Mouse (Mus musculus) MEL (cell line): ENCODE measurements at regions not wholly inside any gene's neighbourhood (a gene's known extent, or its start where the extent isn't known, plus 50 kb on each side); places are given as distances from the start of the nearest gene placed in this dataset.

Source experiments
- BHLHE40 ChIP-seq: IDR thresholded peaks from 2 replicates; pipeline ENCODE4 v1.6.1; 2012; ENCODE audit warnings: low read depth, mild to moderate bottlenecking, inconsistent platforms, low read length, improper control_type of control experiment, borderline replicate concordance
- POLR2A ChIP-seq, 2 experiments: IDR thresholded peaks; 2 replicates each; pipeline ENCODE4 v1.6.1; 2011 to 2012; ENCODE audit warnings: low read length in 2 of 2, mild to moderate bottlenecking in 2 of 2, control low read depth in 1 of 2, improper control_type of control experiment in 1 of 2, low read depth in 1 of 2, moderate library complexity in 1 of 2; ENCODE audit not compliant: control insufficient read depth in 1 of 2, insufficient read depth in 1 of 2, poor library complexity in 1 of 2
- USF1 ChIP-seq: IDR thresholded peaks from 2 replicates; pipeline ENCODE4 v1.6.1; 2014; ENCODE audit warnings: low read depth, mild to moderate bottlenecking, inconsistent platforms, low read length, improper control_type of control experiment, moderate library complexity

DNA sequence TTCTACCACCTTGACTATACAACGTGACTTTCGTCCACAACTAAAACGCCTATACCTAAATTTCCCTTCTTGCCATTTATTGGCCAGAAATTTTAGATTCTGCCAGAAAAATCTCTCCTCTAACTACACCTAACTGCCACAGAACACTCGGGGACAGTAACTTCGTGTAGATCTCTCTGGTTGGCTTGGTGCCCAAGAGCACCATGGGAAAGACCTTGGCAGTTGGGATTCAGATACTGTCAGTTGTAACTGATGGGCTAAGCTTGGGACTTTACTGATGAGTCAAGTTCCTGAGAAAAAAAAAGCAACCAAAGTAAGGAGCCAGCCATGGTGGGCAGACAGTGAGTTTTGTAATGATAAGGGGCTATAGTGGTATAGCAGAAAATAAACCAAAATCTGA lies 176.2 kb downstream of the Sox2 start:
- TF ChIP-seq POLR2A (IDR thresholded peaks at IDR 0.05; ENCODE audit: control insufficient read depth in 1 of 2, insufficient read depth in 1 of 2, low read depth in 1 of 2, low read length in 2 of 2, poor library complexity in 1 of 2): no peak
- TF ChIP-seq BHLHE40: no peak
- no peak for TF ChIP-seq USF1
